Mouse (Mus musculus) E14TG2a.4 (cell line): ENCODE results near the gene Ick.

Experiments used
- CTCF ChIP-seq: conservative IDR thresholded peaks from 2 replicates; pipeline ENCODE4 v1.5.1; 2014; ENCODE audit warnings: low read length
- NANOG ChIP-seq: IDR thresholded peaks from 2 replicates; pipeline ENCODE4 v1.6.1; 2014; ENCODE audit warnings: borderline replicate concordance, low read length, mixed read lengths
- POU5F1 ChIP-seq: IDR thresholded peaks from 2 replicates; pipeline ENCODE4 v1.6.1; 2014; ENCODE audit warnings: low read length, borderline replicate concordance

DNA sequence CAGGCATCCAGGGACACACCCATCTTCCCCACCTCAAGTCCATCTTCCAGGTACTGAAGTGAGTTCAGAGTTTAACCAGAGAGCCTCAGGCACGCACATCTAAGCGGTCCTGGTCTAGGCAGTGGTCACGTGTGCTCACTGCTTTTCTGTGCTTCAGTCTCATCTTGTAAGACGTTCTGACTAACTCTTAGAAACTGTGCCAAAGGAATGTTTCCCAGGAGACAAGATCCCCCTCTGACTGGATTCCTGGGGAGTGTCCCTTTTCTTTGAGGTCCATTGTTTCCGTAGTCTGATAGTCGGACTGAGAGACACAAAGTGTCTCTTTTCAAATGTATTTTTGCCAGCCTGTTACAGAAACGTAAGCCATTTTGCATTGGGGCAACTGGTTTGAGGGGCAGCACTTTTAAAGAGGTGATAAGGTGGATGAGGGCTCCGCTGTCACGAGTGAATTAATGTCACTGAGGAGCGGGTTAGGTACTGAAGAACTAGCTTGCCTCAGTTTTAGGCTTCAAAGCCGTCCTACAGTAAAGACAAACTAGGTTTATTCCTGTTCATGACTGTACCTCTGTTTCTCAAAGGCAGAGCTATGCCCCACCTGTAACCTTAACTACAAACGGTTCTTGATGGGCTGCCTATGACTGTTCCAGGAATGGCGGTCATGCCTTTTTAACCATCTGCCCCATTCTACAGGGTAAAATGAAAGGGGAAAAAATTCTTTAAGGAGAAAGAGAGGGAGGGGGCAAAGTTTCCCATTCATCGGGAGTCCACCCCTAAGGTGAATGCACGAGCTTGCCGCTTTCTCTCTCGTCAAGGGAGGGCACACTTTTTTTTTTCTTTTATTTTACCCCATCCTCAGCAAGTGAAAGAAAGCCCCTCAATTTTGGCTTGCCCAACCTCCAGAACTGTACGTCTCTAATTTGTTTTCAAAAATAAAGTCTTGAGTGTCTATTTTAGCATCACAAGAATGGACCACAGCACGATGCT lies 82.0 kb downstream of the Ick start:
- TF ChIP-seq CTCF (no peak), POU5F1 (no peak), NANOG (peak; percentile 46; the same call in 1 of the 2 replicates)
